Mouse (Mus musculus): ENCODE measurements around the gene Ltbp1. TPM values are rescaled to one million over a fixed set of nuclear protein-coding genes. Genes with fewer than 3 reads are reported as not detected.
A peak's percentile ranks its signal among the peaks of the same experiment; 100 is the strongest.

The Ltbp1 gene
- total and polyA plus RNA-seq, 3 experiments, result 17.2 to 40.4 (median 39.9) TPM

GRCm38 (mm10) chr17:75367486-75368155, 362.3 kb downstream of the Ltbp1 start:
- intact Hi-C loops (cut with DNase I), result no loop called here
- no peak overlapping the region for H3K4me3 ChIP-seq
- no peaks in the 10 kb centered on the region for H3K4me1 ChIP-seq (ENCODE audit: control insufficient read depth, insufficient read depth, low read length)
- H3K79me2 ChIP-seq (replicated peaks; ENCODE audit: control insufficient read depth, insufficient read depth, low read length), result no peaks in the 10 kb centered on the region
- H3K9ac ChIP-seq (ENCODE audit: low read depth, low read length), result no peak overlapping the region
- no peaks in the 10 kb centered on the region for H3K27me3 ChIP-seq (ENCODE audit: control insufficient read depth, insufficient read depth, low read length)
- WGBS, result 94% methylated on average over 18 of the region's 18 CpGs
- H3K36me3 ChIP-seq (ENCODE audit: control insufficient read depth, insufficient read depth, low read length), result no peaks in the 10 kb centered on the region
- no peak for DNase-seq
- H3K27ac ChIP-seq, result no peak overlapping the region
- TF ChIP-seq POLR2A (IDR thresholded peaks at IDR 0.05; ENCODE audit: insufficient read depth, low read depth, low read length), result no peak
- no peak for TF ChIP-seq CTCF (IDR thresholded peaks at IDR 0.05)
- no peak for TF ChIP-seq EP300 (IDR thresholded peaks at IDR 0.05; ENCODE audit: insufficient read depth, low read depth, low read length)

GRCm38 (mm10) chr17:75368580-75368979, 363.2 kb downstream of the Ltbp1 start:
- Histone ChIP-seq H3K27me3 (ENCODE audit: control insufficient read depth, insufficient read depth, low read length) (no peaks in the 10 kb centered on the region), H3K9ac (ENCODE audit: low read depth, low read length) (no peak overlapping the region), H3K4me1 (ENCODE audit: control insufficient read depth, insufficient read depth, low read length) (no peaks in the 10 kb centered on the region), H3K79me2 (replicated peaks; ENCODE audit: control insufficient read depth, insufficient read depth, low read length) (no peaks in the 10 kb centered on the region), H3K36me3 (ENCODE audit: control insufficient read depth, insufficient read depth, low read length) (no peaks in the 10 kb centered on the region), H3K27ac (no peak overlapping the region), H3K4me3 (no peak overlapping the region)
- 77% methylated on average over 5 of the region's 5 CpGs for WGBS
- no peak for DNase-seq
- intact Hi-C loops (cut with DNase I), result no loop called here
- TF ChIP-seq EP300 (IDR thresholded peaks at IDR 0.05; ENCODE audit: insufficient read depth, low read depth, low read length) (no peak), CTCF (IDR thresholded peaks at IDR 0.05) (no peak), POLR2A (IDR thresholded peaks at IDR 0.05; ENCODE audit: insufficient read depth, low read depth, low read length) (no peak)

GRCm38 (mm10) chr17:75369351-75369750, 364.0 kb downstream of the Ltbp1 start:
- H3K79me2 ChIP-seq (replicated peaks; ENCODE audit: control insufficient read depth, insufficient read depth, low read length), result no peaks in the 10 kb centered on the region
- H3K36me3 ChIP-seq (ENCODE audit: control insufficient read depth, insufficient read depth, low read length), result no peaks in the 10 kb centered on the region
- H3K27ac ChIP-seq, result no peak overlapping the region
- H3K27me3 ChIP-seq (ENCODE audit: control insufficient read depth, insufficient read depth, low read length), result no peaks in the 10 kb centered on the region
- H3K9ac ChIP-seq (ENCODE audit: low read depth, low read length), result no peak overlapping the region
- TF ChIP-seq EP300 (IDR thresholded peaks at IDR 0.05; ENCODE audit: insufficient read depth, low read depth, low read length), result no peak
- no peak for TF ChIP-seq POLR2A (IDR thresholded peaks at IDR 0.05; ENCODE audit: insufficient read depth, low read depth, low read length)
- TF ChIP-seq CTCF (IDR thresholded peaks at IDR 0.05), result peak; percentile 51
- 52% methylated on average over 7 of the region's 7 CpGs for WGBS
- no peak overlapping the region for H3K4me3 ChIP-seq
- H3K4me1 ChIP-seq (ENCODE audit: control insufficient read depth, insufficient read depth, low read length), result no peaks in the 10 kb centered on the region
- intact Hi-C loops (cut with DNase I), result no loop called here
- DNase-seq, result peak in 1 of 2 experiments; percentile 29

GRCm38 (mm10) chr17:75370120-75370519, 364.8 kb downstream of the Ltbp1 start:
- intact Hi-C loops (cut with DNase I), result loop anchor here (5.0 kb wide), 1 partner anchor 558 kb away; no protein-coding TSS in a partner anchor
- WGBS, result 88% methylated on average over 4 of the region's 4 CpGs
- Histone ChIP-seq H3K27me3 (ENCODE audit: control insufficient read depth, insufficient read depth, low read length) (no peaks in the 10 kb centered on the region), H3K79me2 (replicated peaks; ENCODE audit: control insufficient read depth, insufficient read depth, low read length) (no peaks in the 10 kb centered on the region), H3K9ac (ENCODE audit: low read depth, low read length) (no peak overlapping the region), H3K36me3 (ENCODE audit: control insufficient read depth, insufficient read depth, low read length) (no peaks in the 10 kb centered on the region), H3K4me3 (no peak overlapping the region), H3K4me1 (ENCODE audit: control insufficient read depth, insufficient read depth, low read length) (no peaks in the 10 kb centered on the region), H3K27ac (no peak overlapping the region)
- TF ChIP-seq POLR2A (IDR thresholded peaks at IDR 0.05; ENCODE audit: insufficient read depth, low read depth, low read length) (no peak), EP300 (IDR thresholded peaks at IDR 0.05; ENCODE audit: insufficient read depth, low read depth, low read length) (no peak), CTCF (IDR thresholded peaks at IDR 0.05) (peak; percentile 80)
- no peak for DNase-seq

- H3K79me2 ChIP-seq (replicated peaks; ENCODE audit: control insufficient read depth, insufficient read depth, low read length), result no peaks in the 10 kb centered on the region
- H3K4me3 ChIP-seq, result no peak overlapping the region
- no peaks in the 10 kb centered on the region; the same call in 1 of the 2 replicates for H3K36me3 ChIP-seq (ENCODE audit: control insufficient read depth, insufficient read depth, low read length)
- no peak overlapping the region for H3K27ac ChIP-seq
- intact Hi-C loops (cut with DNase I), result loop anchor here (1.0 to 5.0 kb wide), 2 partner anchors 165 to 559 kb away; no protein-coding TSS in a partner anchor
- WGBS, result 86% methylated on average over 11 of the region's 11 CpGs
- H3K9ac ChIP-seq (ENCODE audit: low read depth, low read length), result no peak overlapping the region
- no peaks in the 10 kb centered on the region for H3K4me1 ChIP-seq (ENCODE audit: control insufficient read depth, insufficient read depth, low read length)
- TF ChIP-seq EP300 (IDR thresholded peaks at IDR 0.05; ENCODE audit: insufficient read depth, low read depth, low read length) (no peak), POLR2A (IDR thresholded peaks at IDR 0.05; ENCODE audit: insufficient read depth, low read depth, low read length) (no peak), CTCF (IDR thresholded peaks at IDR 0.05) (no peak)
- DNase-seq, result no peak
- no peaks in the 10 kb centered on the region for H3K27me3 ChIP-seq (ENCODE audit: control insufficient read depth, insufficient read depth, low read length)
Measured at GRCm38 (mm10) chr17:75371650-75372049, 366.3 kb downstream of the Ltbp1 start.

GRCm38 (mm10) chr17:75372371-75372770, 367.0 kb downstream of the Ltbp1 start:
- Histone ChIP-seq H3K9ac (ENCODE audit: low read depth, low read length) (no peak overlapping the region), H3K4me1 (ENCODE audit: control insufficient read depth, insufficient read depth, low read length) (no peaks in the 10 kb centered on the region), H3K79me2 (replicated peaks; ENCODE audit: control insufficient read depth, insufficient read depth, low read length) (no peaks in the 10 kb centered on the region), H3K4me3 (no peak overlapping the region), H3K27me3 (ENCODE audit: control insufficient read depth, insufficient read depth, low read length) (no peaks in the 10 kb centered on the region), H3K36me3 (ENCODE audit: control insufficient read depth, insufficient read depth, low read length) (no peaks in the 10 kb centered on the region; the same call in 1 of the 2 replicates), H3K27ac (no peak overlapping the region)
- DNase-seq, result peak; percentile 27 to 77
- intact Hi-C loops (cut with DNase I), result loop anchor here (1.0 to 5.0 kb wide), 2 partner anchors 164 to 560 kb away; no protein-coding TSS in a partner anchor
- TF ChIP-seq EP300 (IDR thresholded peaks at IDR 0.05; ENCODE audit: insufficient read depth, low read depth, low read length), result no peak
- no peak for TF ChIP-seq POLR2A (IDR thresholded peaks at IDR 0.05; ENCODE audit: insufficient read depth, low read depth, low read length)
- TF ChIP-seq CTCF (IDR thresholded peaks at IDR 0.05), result peak; percentile 91
- WGBS, result 62% methylated on average over 3 of the region's 3 CpGs
